Mouse (Mus musculus) left cerebral cortex, adult 8-10 months (tissue): ENCODE measurements around the gene Cdkal1. TPM values are rescaled to one million over a fixed set of nuclear protein-coding genes. Genes with fewer than 3 reads are reported as not detected.

Experiments used
- DNase-seq, 2 experiments: peaks; one replicate each; pipeline ENCODE4 v3.0.0; 2022; ENCODE audit warnings: low spot score in 2 of 2
- total RNA-seq, 4 experiments: library from RNA; stranded (reverse); gene quantifications; 2 replicates each; pipeline ENCODE4 v1.2.4; 2022

The Cdkal1 gene
- total RNA-seq, 4 experiments from 2014 or later, result 21.7 to 40.8 (median 26.9) TPM

DNA sequence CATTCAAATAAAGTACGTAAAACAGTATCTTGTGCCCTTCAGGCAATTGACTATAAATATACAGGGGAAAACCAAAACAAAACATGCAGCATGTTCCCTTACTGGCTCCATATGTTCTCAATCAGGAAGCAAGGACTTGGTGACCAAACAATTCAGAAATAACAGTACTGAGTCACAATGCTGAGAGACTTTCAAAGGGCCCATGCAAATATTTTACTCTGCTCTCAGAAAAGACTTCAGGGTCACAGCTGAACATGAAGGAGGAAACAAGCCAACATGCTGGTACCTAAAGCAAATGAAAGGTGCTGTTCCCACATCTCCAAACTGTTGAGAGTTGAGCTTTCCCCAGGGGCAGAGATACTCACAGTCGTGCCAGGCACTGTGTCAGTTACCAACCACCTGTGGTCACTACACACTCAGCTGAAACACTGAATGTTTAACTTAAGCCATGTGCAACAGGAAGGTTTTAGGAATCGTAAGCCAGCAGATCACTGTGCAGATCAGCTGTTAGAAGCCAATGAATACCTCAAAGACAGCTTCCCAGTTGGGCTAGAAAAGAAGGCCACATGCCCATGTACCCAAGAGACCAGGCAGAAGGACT is 140.1 kb downstream of the Cdkal1 start:
- DNase-seq, result no peak

DNA sequence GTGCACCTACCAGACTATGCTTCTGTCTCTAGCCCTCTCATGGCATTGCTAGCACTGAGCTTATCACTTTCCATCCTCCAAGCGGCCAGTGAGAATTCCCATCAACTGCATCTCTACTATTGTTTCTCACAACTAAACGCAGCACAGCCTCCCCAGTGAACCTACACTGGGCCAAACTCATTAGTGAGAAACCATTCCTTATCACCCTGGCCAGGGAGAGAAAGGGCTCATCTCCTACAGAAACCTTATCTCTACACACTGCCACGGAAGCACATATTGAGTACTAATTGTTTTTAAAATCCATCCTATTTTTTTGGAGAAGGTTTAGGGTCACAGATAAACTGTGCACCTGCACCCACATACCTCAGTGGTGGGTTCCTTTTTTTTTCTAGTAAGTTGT is 147.9 kb downstream of the Cdkal1 start:
- DNase-seq, result no peak

DNA sequence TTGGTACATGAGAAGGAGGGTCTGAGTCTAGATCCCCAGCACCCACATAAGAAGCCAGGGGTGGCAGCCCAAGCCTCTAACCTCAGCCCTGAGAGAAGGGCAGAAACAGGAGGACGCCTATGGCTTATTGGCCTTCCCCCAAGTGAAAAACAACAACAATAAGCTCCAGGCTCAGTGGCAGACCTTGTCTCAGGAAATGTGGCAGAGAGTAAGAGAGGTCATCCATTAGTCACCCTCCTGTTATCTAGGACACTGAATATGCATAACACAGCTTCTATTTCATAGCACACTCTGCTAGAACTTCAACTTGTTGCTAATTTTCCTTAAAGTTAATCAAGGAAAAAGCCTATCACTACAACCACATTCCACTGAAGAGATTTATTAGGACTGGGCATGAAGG is 154.1 kb downstream of the Cdkal1 start:
- no peak for DNase-seq

DNA sequence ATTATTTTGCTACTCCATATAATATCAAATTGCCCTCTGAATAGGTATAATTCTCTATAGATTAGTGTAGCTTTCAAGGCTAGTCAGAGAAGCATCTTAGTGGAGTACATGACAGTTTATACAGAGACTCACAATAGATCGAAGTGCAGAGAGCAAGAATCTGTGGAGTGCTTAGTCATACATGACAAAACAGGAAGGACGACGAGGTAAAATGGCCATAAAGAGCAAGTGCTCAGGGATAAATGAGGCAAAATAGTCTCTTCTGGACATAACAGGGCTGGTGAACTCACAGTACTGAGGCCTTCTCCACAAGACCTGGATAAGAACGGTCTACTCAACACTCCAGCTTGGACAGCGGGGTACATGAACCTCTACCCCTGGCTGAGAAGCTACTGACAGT is 155.6 kb downstream of the Cdkal1 start:
- DNase-seq, result no peak

DNA sequence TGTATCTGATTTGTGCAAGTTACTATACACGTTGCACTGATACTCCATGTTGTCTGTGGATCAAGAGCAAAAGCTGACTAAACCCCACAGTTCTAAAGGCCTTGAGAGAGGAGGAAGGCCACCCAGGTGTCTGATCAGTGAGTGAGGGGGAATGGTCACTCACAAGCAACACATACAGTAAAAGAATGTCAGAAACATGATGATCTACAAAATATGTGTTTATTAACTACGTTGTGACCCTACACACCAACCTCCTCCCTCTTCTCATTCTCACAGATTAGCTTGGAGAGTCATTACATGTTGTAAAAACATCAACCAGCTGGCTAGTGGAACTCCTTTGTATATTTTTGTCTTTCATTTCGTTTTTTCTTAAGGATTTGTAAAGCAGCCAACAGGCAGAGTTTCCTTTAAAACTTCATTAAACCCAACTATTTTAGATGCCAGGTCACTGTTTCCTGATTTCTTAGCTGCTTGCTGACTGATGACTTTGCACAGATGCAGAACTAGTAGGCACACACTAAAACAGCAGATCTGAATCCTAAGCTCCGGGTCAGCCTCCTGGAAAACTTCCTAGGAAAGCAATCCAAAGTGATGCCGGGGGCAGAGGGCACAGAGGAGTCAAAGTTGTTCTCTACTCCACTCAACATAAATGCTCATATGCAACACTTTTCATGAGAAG is 157.0 kb downstream of the Cdkal1 start:
- DNase-seq, result no peak

DNA sequence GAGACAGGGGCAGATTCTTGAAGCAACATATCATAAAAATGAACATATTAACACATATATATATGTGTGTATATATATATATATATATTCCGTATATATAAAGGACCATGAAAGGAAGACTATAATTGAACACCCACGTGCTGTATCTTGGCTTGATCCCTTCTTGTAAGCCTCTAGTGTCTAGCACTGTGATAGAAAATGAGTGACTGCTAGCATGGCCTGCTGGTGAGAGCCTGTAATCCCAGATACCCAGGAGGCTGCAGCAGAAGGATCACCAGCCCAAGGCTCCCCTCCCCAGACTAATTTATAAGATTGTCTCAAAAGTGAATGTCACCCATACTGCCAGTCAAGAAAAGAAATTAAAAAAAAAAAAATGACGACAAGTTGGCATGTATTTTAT is 158.2 kb downstream of the Cdkal1 start:
- no peak for DNase-seq

DNA sequence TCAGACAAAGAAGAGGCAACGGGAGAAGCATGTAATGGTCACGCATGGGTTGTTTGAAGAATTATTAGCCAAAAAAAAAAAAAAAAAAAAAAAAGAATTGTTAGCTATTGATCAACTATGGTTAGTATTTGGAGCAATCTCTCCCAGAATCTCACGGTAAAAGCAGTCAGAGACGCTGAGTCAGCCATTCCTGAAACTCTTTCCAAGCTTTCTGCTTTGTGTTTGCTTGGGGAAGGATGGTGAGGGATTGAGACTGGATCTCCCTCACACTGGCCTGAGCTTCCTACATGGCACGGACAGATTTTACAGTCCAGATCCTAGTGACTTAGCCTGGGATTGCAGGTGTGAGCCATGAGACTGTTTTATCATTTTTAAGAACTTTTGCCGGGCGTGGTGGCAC is 164.7 kb downstream of the Cdkal1 start:
- no peak for DNase-seq

DNA sequence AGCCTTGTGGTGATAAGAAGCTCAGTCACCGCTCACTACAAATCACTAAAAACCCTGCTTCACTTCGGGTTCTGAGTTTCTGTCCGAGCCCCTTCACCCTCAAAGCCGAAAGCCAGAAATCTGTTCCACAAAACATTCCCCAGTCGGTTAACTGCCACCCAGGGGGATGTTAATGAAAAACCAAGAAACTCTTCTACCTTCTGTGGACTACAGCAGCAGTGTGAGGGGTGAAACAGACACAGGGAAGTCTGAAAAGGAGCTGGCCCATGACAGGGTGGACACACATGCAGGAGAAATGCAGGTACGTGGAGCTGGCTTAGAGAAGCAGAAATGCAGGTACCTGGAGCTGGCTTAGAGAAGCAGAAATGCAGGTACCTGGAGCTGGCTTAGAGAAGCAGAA is 166.6 kb downstream of the Cdkal1 start:
- DNase-seq, result no peak

DNA sequence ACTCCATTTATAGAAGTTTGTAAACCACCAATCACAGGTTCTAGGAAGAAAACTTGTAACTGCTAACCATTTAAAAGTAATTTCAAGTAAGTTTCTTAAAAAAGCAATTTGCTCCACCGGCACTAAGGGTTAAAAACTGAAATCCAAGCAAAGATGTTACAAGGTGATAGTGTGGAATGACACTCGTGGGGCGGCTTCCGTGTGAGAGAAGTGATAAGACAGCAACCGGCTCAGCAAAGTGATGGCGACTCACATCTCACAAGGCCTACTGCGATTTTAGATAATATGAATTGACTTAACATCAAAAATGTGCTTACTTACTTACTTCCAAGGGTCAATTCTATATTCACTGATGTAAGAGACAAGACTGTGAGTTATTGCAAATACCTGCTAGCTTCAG is 167.6 kb downstream of the Cdkal1 start:
- no peak for DNase-seq

DNA sequence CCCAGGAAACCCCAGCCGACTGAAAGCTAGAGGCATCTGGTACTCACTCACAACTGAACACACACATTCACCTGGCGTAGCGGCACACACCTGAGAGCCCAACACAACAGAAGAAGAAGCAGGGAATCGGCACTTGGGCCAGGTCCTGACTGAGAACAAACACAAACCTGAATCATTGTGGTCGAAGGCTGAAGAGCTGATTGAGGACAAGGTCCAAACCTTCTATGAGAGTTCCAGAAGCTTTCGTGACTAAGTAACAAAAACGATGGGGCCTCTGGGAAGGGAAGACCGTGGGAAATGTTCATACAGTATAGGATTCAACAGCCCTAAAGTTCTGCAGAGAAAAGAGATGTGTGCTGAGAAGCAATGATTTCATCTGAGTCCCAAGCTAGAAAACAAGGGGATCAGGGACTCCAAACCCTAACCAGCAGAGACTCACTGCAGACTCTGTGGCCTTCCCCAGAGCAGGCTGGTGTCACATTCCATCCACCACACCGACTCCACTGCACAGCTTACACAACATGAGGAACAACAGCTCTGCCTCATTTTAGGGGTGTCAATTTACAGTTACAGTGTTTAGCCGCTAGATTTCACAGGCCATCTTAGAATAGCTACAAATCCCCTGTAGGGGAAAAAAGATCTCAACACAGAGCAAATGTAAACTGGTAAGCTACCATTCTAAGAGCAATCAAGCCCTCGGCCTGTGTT is 175.8 kb downstream of the Cdkal1 start:
- no peak for DNase-seq

DNA sequence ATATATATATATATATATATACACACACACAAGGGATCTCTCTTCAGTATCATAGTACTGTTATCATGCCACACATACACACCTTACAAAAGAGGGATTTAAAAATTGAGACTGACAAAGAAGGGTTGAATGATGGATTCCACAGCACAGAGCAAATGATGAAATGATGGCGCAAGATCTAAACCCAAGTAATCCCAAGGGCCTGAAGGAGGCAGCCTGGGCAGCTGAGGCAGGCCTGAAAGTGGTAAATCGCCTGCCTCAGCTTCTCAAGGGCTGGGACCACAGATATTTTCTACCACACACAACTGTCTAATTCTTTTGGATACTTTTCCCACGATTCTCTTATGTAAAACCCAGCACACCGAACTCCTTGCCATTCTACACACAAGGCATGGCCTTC is 177.9 kb downstream of the Cdkal1 start:
- no peak for DNase-seq

DNA sequence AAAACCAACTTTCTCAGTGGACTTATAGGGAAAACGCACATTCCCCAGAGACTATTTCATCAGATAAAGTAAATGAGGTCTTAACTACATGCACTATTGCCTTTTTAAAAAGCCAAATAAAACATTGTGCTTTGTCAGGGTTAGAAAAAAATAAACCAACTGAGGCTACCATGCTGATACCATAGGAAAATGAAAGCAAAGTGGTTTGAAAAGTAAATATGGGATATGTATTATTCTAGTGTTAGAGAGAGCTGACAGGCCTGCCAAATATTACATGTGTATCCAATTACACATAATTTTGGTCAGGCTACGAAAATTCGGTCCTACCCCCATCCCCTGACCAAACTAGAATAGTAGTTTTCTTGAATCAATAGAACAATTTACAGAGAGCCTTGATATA is 184.8 kb downstream of the Cdkal1 start:
- no peak for DNase-seq

DNA sequence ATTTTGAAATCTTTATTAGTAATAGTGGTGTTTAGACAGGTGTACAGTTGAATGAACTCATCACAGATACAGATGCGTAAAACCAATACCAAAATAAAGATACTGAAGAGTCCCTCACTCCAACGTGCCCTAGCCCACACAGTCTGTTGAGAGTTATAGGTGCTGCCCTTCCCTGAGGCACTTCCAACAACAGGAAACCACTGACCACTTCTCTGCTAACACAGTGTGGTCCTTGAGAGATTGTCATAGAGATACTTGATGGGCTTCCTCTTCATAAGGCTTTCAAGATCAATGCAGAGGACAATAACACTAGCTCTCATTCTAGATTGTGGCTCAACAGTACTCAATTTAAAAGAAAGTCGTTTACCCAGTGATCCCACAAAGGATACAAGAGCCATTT is 191.6 kb downstream of the Cdkal1 start:
- no peak for DNase-seq

DNA sequence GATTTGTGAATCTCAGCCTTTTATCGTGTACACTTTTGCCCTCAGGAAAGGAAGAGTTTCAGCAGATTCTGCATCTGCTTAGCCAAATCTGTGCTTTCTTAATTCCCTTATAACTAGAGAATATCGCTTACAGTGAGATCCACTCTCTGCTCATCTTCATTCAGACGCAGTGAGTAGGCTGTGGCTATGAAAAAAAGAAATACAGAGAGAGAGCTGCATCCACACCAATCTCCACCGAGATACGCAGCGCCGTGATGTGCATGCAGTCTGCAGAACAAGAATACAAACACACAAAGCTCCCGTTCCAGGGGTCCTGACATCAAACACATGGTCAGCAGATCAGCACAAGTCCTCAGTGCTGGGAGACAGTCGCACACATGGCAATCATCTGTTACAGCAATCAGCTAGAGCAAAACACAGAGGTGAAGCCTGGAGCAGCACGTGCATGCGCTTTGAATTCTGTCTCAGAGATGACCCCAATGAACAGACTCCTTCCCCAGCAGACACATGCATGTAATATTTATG is 199.6 kb downstream of the Cdkal1 start:
- no peak for DNase-seq

DNA sequence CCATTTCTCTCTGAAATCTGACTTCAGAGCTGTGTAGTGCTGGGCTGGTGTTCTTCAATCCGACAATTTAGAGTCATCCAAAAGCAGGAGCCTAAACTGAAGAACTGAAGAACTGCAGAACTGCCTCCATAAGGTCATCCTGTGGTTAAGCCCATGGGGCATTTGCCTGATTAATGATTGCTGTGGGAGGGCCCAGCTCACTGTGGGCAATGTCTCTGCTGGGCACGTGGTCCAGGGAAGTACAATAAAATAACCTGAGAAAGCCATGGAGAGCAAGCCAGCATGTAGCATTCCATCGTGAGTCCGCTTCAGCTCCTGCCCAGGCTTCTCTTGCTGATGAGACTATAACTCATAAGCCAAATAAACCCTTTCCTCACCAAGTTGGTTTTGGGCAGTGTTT is 202.1 kb downstream of the Cdkal1 start:
- DNase-seq, result no peak

DNA sequence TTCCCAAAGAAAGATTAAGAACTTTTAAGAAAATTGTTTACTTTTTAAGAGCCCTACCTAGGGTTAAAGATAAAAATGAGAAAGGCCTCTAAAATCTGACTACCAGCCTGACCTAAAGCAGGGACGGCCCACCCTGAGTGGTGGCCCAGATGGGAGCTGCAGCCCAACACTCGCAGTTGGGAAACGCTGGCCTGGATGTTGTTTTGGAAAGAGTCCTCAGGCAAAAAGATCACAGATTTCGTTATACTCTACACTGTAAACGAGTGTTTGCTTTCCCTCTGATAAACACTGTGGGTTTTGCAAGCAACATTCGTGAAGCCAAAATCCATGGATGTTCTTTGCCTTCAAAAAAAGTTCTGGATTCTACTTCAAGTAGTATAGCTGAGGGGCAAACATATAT is 202.7 kb downstream of the Cdkal1 start:
- no peak for DNase-seq

DNA sequence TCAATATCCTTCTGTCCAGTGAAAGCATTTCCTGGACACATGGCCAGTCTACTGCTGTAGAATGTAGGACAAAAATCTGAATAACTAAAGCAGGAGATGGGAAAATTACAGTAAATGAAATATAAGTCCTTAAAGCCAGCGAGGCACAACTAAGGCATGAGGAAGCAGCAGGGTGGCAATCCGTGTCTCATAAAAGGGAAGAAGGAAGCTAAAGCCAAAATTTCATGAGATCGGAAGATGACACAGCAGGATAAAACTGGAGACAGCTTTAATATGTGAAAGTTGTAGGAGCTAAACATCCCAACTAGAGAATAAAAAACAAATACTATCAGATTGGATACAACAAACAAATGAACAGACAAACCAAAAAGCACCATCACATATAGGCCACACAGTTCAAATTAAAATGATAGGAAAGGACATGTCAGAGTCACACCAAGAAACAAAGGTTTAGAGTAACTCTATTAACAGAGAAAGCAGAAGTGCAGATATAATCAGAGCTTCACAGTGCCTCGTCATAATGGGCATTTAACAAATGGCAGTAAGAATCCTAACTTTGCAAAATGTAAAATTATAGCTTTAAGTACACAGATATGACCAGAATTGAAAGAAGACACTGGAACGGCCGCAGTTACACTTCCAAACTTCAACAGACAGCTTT is 204.8 kb downstream of the Cdkal1 start:
- no peak for DNase-seq

DNA sequence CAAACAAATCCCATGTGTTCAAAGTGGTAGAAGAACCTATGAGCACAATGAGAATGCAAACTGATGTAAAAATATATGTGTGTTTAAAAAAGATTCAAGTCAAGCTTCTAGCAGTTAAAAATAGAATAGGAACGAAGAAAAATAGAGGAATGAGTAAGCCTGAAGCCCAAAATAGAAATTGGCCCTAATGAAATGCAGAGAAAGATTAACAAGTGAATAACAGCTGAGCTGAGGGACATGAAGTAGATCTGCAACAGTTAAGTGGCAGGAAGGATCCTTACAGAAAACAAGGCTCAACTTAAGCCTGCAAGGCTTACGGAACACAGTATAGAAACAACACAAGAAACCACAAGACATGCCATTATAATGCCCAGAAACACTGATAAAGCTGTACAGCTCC is 205.9 kb downstream of the Cdkal1 start:
- DNase-seq, result no peak

DNA sequence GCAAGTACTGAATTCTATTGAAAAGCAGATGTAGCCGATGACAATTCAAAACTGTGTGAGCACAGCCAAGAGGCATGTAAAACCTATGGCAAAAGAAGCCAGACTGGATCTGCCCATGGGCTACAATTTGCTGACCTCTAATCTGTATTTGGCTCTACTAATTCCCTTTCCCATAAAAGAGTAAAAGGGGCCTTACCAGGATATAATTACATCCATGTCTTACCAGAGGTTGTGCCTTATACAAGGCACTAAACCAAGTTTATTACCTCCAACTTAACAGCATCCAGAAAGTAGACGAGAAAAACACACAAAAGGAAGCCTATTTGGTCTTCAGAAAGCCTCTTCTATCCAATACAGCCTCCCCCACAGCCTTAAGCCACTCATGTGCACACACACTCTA is 213.2 kb downstream of the Cdkal1 start:
- DNase-seq, result no peak

DNA sequence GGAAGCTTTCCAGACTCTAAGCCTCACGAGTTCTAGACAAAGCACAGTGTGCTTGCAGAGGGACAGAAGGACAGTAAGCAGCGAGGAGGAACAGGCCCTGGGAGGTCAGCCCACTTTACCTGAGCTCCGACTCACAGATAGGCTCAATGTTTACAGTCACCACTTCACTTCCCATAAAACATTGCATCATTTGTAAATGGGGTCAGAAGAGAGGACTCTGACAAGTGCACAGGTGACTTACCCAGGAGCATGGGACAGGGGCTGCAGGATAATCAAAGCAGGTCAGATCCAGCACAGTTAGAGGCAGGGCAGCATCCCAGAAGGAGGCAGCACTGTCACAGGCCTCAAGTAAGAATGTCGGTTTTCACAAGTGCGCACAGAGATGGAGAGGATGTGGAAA is 214.3 kb downstream of the Cdkal1 start:
- no peak for DNase-seq

DNA sequence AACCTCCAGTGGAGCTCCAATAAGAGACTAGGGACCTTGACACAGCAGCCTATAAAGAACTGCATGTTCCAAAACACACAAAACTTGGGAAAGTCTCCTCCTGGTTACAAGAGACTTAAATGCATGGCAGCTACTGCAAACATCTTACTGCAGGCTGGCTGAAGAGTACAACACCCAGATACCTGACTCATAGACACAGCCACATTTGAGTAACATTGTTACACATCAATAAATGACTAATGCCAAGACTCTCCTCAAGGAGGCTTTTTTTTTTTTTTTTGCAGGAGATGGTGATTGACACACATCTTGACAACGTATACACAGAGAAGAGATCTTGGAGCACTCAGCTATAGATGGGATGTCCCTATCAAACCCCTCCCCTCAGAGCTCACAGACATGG is 215.3 kb downstream of the Cdkal1 start:
- no peak for DNase-seq

DNA sequence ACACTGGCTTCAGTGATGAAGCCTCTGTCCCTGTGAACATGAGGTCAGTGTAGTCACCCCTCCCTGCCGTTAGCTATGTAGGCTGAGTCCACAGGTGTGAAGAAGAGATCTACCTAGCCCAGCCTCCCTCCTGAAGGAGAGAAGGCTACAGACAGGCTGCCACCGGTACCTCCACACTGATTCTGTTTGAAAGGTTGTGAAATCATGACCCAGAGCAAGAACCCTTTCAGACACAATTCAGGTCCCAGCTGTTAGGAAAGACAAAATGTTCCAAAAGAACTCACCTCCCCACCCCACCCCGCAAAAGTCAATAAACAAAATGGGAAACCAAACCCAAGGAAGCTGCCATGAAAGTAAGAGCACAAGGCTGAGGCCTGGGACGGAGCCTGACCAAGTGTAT is 217.2 kb downstream of the Cdkal1 start:
- no peak for DNase-seq
